Mouse (Mus musculus) neural tube, embryonic 13.5 days (tissue): ENCODE measurements around the gene Prkar2b. TPM values are rescaled to one million over a fixed set of nuclear protein-coding genes. Genes with fewer than 3 reads are reported as not detected.
A peak's percentile ranks its signal among the peaks of the same experiment; 100 is the strongest.

Experiments used
- ATAC-seq: fragments of 200-750 bp; cut with Nextera tagmentation; 2 replicates; pipeline ENCODE4 v1.8.0; 2017; ENCODE audit warnings: low read depth, mild to moderate bottlenecking, moderate TSS enrichment, moderate library complexity
- H3K27ac ChIP-seq: fragments of 300-500 bp; sonication (generic); replicated peaks from 2 replicates; pipeline ENCODE4 v1.5.1; 2015; ENCODE audit warnings: moderate library complexity, mild to moderate bottlenecking, inconsistent platforms
- H3K27me3 ChIP-seq: fragments of 300-500 bp; sonication (generic); 2 replicates; pipeline ENCODE4 v1.6.1; 2015; ENCODE audit warnings: mild to moderate bottlenecking, inconsistent platforms
- H3K36me3 ChIP-seq: fragments of 300-500 bp; sonication (generic); 2 replicates; pipeline ENCODE4 v1.6.1; 2015; ENCODE audit warnings: mild to moderate bottlenecking, inconsistent platforms
- H3K4me1 ChIP-seq: fragments of 300-500 bp; sonication (generic); replicated peaks from 2 replicates; pipeline ENCODE4 v1.6.1; 2015; ENCODE audit warnings: inconsistent platforms
- H3K4me2 ChIP-seq: fragments of 300-500 bp; sonication (generic); 2 replicates; pipeline ENCODE4 v1.6.1; 2015; ENCODE audit warnings: inconsistent platforms, mild to moderate bottlenecking, moderate library complexity
- H3K4me3 ChIP-seq: fragments of 300-500 bp; sonication (generic); 2 replicates; pipeline ENCODE4 v1.5.1; 2015; ENCODE audit warnings: mild to moderate bottlenecking, inconsistent platforms
- H3K9ac ChIP-seq: fragments of 300-500 bp; sonication (generic); 2 replicates; pipeline ENCODE4 v1.6.1; 2015; ENCODE audit warnings: moderate library complexity, mild to moderate bottlenecking, inconsistent platforms
- H3K9me3 ChIP-seq: fragments of 300-500 bp; sonication (generic); 2 replicates; pipeline ENCODE4 v1.6.1; 2016; ENCODE audit warnings: inconsistent platforms
- WGBS: fragments of 180-500 bp; shearing (Covaris S2); methylation state at CpG from one replicate; pipeline ENCODE4 v1.1.7; 2015; 5-methylcytosine and 5-hydroxymethylcytosine counted together
- polyA plus RNA-seq: library from polyadenylated mRNA; unstranded; fragments of >200 nt; fragmentation: Nextera tagmentation; extraction: Ambion mirVana; gene quantifications from 2 replicates; pipeline ENCODE4 v1.2.1, GENCODE M21; 2015

Prkar2b gene
- polyA plus RNA-seq, 1 experiment from 2014 or later = 95.9 TPM

DNA sequence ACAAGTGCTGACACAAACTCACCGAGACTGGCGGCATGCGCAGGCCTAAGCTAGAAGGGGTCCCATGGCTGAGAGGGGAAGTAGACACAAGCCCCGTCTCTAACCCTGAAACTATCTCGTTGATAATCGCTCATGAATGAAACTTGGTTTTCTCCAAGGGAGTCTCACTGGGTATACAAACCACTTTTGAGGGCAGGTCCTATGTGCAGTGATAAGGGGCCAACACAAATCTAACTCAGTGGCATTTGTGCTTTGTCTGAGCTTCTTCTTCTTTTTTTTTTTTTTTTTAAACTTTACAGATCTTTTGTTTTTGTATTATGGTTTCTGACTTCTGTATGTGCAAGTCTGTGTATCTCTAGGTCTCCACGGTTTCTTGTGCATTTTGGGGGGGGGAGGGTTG lies 60.6 kb downstream of the Prkar2b start:
- no peak for ATAC-seq
- Histone ChIP-seq H3K36me3 (no peaks in the 10 kb centered on the region), H3K9me3 (peaks cover 3% of the 10 kb centered on the region; the same call in 1 of the 2 replicates), H3K27me3 (no peaks in the 10 kb centered on the region), H3K4me2 (no peak overlapping the region), H3K9ac (no peak overlapping the region), H3K4me3 (no peak overlapping the region), H3K27ac (no peak overlapping the region), H3K4me1 (peaks cover 8% of the 10 kb centered on the region; the same call in 1 of the 2 replicates)
- 89% methylated on average over 7 of the region's 7 CpGs for WGBS

DNA sequence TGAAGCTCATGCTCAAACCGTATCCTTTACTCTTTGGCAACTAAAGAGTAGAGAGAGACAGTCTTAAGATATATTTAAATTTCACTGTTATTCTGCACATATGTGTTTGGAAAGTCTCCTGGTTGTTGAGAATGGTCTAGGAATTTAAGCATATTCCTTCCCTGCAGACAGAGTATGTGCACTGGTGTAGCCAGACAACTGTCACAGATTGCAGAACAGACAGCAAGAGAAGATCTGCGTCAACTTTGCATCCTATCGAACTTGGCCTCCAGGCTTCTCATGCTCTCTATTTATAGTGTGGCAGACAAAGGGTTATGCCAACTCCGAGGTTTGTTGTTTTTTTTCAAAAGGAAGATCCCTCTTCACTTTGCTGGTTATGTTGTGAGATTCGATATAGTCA lies 62.4 kb downstream of the Prkar2b start:
- Histone ChIP-seq H3K27ac (no peak overlapping the region), H3K36me3 (no peaks in the 10 kb centered on the region), H3K4me3 (no peak overlapping the region), H3K4me1 (peaks cover 11% of the 10 kb centered on the region; the same call in 1 of the 2 replicates), H3K9me3 (no peaks in the 10 kb centered on the region), H3K9ac (no peak overlapping the region), H3K4me2 (no peak overlapping the region), H3K27me3 (no peaks in the 10 kb centered on the region)
- ATAC-seq = no peak
- 88% methylated on average over 5 of the region's 5 CpGs for WGBS

DNA sequence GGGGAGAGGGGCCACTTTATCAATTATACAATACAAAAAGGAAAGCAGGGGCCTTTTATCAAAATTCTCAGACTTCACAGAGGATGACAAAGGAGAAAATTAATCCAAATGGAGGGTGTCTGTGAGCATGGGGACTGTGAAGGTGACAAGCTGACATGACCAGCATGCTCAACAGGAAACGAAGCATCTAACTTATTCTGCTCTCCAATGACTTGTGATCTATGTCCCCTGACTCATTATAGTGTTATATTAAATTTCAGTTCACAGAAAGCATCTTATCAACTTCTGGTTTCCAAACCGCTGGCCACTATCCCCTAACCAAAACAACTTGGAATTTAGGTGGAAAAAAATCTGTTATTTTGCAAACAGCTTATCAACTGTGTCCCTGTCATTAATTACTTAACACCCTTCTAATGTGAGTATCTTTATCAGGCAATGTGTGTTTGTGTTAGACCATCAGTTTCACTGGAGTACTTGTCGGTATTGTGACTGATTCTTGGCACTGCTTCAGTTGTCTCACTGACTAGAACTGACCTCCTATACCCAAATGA lies 63.7 kb downstream of the Prkar2b start:
- no peak for ATAC-seq
- 88% methylated on average over 3 of the region's 3 CpGs for WGBS
- no peak overlapping the region for H3K4me3 ChIP-seq

DNA sequence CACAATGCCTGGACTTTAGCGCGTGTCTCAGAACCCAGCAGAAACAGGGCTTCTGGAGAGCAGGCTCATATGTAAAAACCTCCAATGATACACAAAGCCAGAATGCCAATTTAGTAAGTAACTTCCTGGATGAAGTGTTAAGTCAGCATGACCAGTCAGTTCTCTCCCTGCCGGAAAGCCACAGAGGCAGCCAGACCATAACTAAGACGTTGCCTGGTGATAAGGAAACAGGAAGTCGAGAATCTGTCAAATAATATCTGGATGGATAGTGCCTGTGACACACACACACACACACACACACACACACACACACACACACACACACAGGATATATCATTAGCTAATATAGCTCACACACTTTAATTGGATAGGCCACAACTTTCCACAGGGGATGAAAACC lies 64.2 kb downstream of the Prkar2b start:
- H3K27ac ChIP-seq = no peak overlapping the region
- no peak overlapping the region for H3K4me2 ChIP-seq
- peaks cover 11% of the 10 kb centered on the region; the same call in 1 of the 2 replicates for H3K4me1 ChIP-seq
- ATAC-seq = no peak
- no peak overlapping the region for H3K4me3 ChIP-seq
- H3K27me3 ChIP-seq = no peaks in the 10 kb centered on the region
- H3K9ac ChIP-seq = no peak overlapping the region
- WGBS = 79% methylated on average over 5 of the region's 5 CpGs
- 0 out of 2 replicates have a peak, but pooled peaks cover 3% of the 10 kb centered on the region for H3K36me3 ChIP-seq
- H3K9me3 ChIP-seq = no peaks in the 10 kb centered on the region

More for the DNA sequence above, 63.7 kb downstream of the Prkar2b start:
- Histone ChIP-seq H3K4me2 (no peak overlapping the region), H3K9me3 (no peaks in the 10 kb centered on the region), H3K9ac (no peak overlapping the region), H3K27ac (no peak overlapping the region), H3K36me3 (0 out of 2 replicates have a peak, but pooled peaks cover 2% of the 10 kb centered on the region), H3K27me3 (no peaks in the 10 kb centered on the region), H3K4me1 (peaks cover 11% of the 10 kb centered on the region; the same call in 1 of the 2 replicates)

DNA sequence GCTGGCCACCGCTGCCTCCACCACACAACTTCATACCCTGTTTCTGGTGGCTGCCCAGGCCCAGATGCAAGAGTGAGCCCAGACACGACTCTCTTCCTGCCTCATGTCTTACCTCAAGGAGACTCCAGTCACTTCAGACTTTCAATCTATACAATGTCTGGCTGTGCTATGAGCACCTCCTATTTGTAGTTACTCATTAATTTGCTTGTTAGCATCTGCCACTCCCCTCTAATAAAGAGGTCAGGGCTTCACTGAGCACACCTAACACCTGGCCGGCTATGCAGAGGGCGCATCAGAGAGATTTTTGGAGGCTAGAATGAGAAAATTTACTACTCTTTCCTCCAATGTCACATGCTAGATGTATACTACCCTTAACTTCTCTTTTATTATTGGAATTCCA lies 70.5 kb downstream of the Prkar2b start:
- ATAC-seq = no peak
- H3K4me1 ChIP-seq = 0 out of 2 replicates have a peak, but pooled peaks cover 4% of the 10 kb centered on the region
- H3K4me3 ChIP-seq = no peak overlapping the region
- no peak overlapping the region for H3K27ac ChIP-seq
- H3K27me3 ChIP-seq = no peaks in the 10 kb centered on the region
- 0 out of 2 replicates have a peak, but pooled peaks cover 10% of the 10 kb centered on the region for H3K36me3 ChIP-seq
- H3K9me3 ChIP-seq = no peaks in the 10 kb centered on the region
- no peak overlapping the region for H3K9ac ChIP-seq
- H3K4me2 ChIP-seq = no peak overlapping the region
- 86% methylated on average over 4 of the region's 4 CpGs for WGBS

DNA sequence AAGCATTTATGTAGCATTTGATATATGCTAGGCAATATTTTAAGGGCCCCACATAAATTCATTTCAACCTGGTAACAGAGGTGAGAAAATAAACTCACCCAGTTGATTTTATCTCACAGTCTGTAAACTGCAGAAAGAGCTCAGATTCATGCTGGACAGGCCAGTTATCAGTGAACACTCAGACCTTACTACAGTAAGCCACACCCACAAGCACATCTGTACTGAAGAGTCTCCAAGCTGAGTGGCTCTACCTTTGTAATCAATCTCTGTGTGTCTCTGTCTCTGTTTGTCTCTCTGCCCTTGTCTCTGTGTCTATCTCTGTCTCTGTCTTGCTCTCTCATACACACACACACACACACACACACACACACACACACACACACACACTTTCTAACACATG lies 71.4 kb downstream of the Prkar2b start:
- Histone ChIP-seq H3K4me3 (no peak overlapping the region), H3K27me3 (no peaks in the 10 kb centered on the region), H3K4me1 (0 out of 2 replicates have a peak, but pooled peaks cover 4% of the 10 kb centered on the region), H3K9me3 (no peaks in the 10 kb centered on the region), H3K27ac (no peak overlapping the region), H3K36me3 (0 out of 2 replicates have a peak, but pooled peaks cover 10% of the 10 kb centered on the region), H3K4me2 (no peak overlapping the region), H3K9ac (no peak overlapping the region)
- ATAC-seq = no peak

DNA sequence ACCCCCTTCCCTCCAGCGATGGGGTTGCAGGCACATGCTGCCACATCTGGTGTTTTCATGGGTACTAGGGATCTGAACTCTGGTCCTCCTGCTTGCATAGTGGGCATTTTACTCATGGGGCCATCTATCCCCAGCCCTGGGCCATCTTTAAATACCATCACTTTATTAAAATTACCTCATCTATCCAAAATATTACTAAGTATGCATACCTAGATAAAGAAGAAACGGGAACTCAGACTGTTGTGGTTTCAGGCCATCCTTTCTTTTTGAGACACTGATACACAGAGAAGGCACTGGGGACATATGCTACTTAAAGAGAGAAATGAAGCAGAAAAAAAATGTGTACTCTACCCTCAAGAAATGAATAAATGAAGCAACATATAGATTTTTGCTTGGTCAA lies 74.6 kb downstream of the Prkar2b start:
- Histone ChIP-seq H3K36me3 (0 out of 2 replicates have a peak, but pooled peaks cover 7% of the 10 kb centered on the region), H3K27ac (no peak overlapping the region), H3K4me1 (peaks cover 5% of the 10 kb centered on the region; the same call in 1 of the 2 replicates), H3K9me3 (no peaks in the 10 kb centered on the region), H3K4me3 (no peak overlapping the region), H3K9ac (no peak overlapping the region), H3K4me2 (no peak overlapping the region), H3K27me3 (no peaks in the 10 kb centered on the region)
- ATAC-seq = no peak
- 89% methylated on average over 2 of the region's 2 CpGs for WGBS

DNA sequence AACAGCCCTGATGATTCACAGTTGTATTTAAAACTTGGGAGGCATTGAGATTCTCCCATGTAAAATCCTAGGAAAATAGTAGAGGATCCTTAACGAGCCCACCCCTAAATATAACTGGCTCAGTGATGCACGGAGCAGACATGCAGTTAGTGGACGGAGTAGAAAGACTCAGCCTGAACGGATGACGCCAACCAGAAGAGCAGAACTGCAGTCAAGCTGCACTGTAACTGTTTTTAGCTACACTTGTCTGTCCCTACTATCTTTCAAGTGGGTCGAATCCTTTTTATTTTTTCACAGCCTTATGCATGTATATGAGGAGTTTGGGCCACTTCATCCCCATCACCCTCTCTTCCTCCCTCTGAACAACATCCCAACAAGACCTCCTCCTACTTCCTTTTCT lies 75.4 kb downstream of the Prkar2b start:
- no peak overlapping the region for H3K27ac ChIP-seq
- H3K36me3 ChIP-seq = 0 out of 2 replicates have a peak, but pooled peaks cover 7% of the 10 kb centered on the region
- ATAC-seq = no peak
- 92% methylated on average over 6 of the region's 6 CpGs for WGBS
- no peak overlapping the region for H3K4me2 ChIP-seq
- H3K4me3 ChIP-seq = no peak overlapping the region
- no peaks in the 10 kb centered on the region for H3K9me3 ChIP-seq
- peaks cover 5% of the 10 kb centered on the region; the same call in 1 of the 2 replicates for H3K4me1 ChIP-seq
- no peak overlapping the region for H3K9ac ChIP-seq
- no peaks in the 10 kb centered on the region for H3K27me3 ChIP-seq

DNA sequence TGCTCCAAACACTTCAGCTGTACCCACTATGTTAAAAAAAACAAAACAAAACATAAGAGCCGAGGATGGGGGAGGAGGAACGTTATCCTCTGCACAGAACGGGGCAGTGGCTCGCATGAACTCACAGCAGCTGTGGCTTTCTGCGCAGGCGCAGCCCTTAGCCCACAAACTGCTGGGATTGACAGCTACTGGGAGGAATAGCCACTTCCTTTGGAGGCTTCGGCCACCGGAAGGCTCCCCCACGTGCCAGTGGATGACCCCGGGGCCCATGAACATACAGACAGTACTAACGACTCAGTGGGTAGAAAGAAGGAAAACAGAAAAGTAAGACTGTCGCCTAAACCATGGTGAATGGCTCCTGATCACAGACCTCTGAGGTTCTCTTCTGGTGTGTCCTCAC lies 76.4 kb downstream of the Prkar2b start:
- H3K9ac ChIP-seq = no peak overlapping the region
- ATAC-seq = no peak
- no peak overlapping the region for H3K27ac ChIP-seq
- H3K36me3 ChIP-seq = 0 out of 2 replicates have a peak, but pooled peaks cover 7% of the 10 kb centered on the region
- WGBS = 80% methylated on average over 12 of the region's 12 CpGs
- H3K9me3 ChIP-seq = no peaks in the 10 kb centered on the region
- no peaks in the 10 kb centered on the region for H3K27me3 ChIP-seq
- no peak overlapping the region for H3K4me2 ChIP-seq
- no peak overlapping the region for H3K4me3 ChIP-seq
- H3K4me1 ChIP-seq = peaks cover 5% of the 10 kb centered on the region; the same call in 1 of the 2 replicates

DNA sequence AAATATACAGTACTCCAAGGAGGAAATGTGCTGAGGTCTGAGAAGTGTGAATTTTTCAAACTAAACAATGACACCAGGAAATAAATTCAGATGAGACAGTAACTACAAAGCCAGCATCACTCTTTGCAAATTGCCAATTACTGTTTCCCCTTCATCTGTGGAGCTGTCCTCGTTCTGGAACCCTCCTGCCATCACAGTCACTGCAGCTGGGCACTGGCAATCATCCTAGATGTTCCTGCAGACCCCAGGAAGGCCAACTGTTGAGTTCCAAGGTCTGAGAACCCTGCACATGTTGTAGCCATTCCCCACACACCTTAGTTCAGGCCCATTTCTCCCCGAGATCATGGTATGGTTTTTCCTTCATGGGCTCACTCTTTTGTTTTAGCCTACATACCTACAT lies 76.9 kb downstream of the Prkar2b start:
- Histone ChIP-seq H3K9ac (no peak overlapping the region), H3K4me2 (no peak overlapping the region), H3K27ac (no peak overlapping the region), H3K27me3 (no peaks in the 10 kb centered on the region), H3K9me3 (no peaks in the 10 kb centered on the region), H3K4me3 (no peak overlapping the region), H3K36me3 (0 out of 2 replicates have a peak, but pooled peaks cover 7% of the 10 kb centered on the region), H3K4me1 (peaks cover 5% of the 10 kb centered on the region; the same call in 1 of the 2 replicates)
- WGBS = 51% methylated on average over 2 of the region's 2 CpGs
- no peak for ATAC-seq

DNA sequence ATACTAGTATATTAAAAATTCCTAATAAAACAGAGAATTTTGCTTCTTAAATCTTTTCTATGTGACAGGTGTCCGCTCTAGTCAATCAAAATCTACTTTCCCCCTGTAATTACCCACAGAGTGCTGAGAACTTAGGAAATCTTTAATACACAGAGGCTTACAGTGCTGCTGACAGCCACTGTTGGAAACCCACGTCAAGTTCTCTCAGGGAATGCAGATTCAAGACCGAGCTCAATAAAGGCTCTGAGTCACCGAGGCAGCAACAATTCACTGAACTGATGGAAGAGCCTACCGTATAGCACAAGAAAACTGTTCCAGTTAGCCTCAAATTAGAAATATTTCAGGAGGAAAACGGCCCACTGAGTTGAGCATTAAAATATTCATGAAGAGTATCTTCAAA lies 77.3 kb downstream of the Prkar2b start:
- Histone ChIP-seq H3K4me2 (no peak overlapping the region), H3K9me3 (no peaks in the 10 kb centered on the region), H3K9ac (no peak overlapping the region), H3K27ac (no peak overlapping the region), H3K27me3 (no peaks in the 10 kb centered on the region), H3K36me3 (0 out of 2 replicates have a peak, but pooled peaks cover 7% of the 10 kb centered on the region), H3K4me3 (no peak overlapping the region), H3K4me1 (peaks cover 5% of the 10 kb centered on the region; the same call in 1 of the 2 replicates)
- ATAC-seq = no peak
- 69% methylated on average over 6 of the region's 6 CpGs for WGBS

DNA sequence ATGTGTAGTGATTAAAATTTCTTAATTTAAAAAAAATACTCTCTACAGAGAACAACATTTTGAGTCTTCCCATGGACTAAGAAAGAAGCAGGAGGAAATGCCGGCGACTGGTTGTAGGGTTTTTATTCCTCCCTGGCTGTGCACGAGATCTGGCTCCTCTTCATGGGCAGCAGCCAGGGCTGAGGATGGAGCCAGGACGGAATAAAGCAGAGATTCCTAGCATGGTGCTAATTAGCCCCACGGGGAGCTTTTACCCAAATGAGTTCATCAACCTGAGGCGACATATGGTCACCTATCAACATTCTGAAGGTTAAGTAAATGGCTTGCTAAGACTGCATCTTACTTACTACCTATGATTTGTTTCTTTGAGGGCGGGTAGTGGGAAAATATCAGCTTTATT lies 77.9 kb downstream of the Prkar2b start:
- Histone ChIP-seq H3K4me1 (peaks cover 5% of the 10 kb centered on the region; the same call in 1 of the 2 replicates), H3K9me3 (no peaks in the 10 kb centered on the region), H3K27me3 (no peaks in the 10 kb centered on the region), H3K36me3 (0 out of 2 replicates have a peak, but pooled peaks cover 7% of the 10 kb centered on the region), H3K4me3 (no peak overlapping the region), H3K4me2 (no peak overlapping the region), H3K27ac (no peak overlapping the region), H3K9ac (no peak overlapping the region)
- ATAC-seq = peak; percentile 22; the same call in 1 of the 2 replicates
- 51% methylated on average over 7 of the region's 7 CpGs for WGBS
